Mouse (Mus musculus) intestine, embryonic 15.5 days (tissue): ENCODE measurements around the gene Dph1. TPM values are rescaled to one million over a fixed set of nuclear protein-coding genes. Genes with fewer than 3 reads are reported as not detected.

ENCODE experiments used
- ATAC-seq: fragments of 200-750 bp; cut with Nextera tagmentation; 2 replicates; pipeline ENCODE4 v1.8.0; 2017; ENCODE audit warnings: moderate TSS enrichment, moderate library complexity
- H3K27ac ChIP-seq: fragments of 300-500 bp; sonication (generic); 2 replicates; pipeline ENCODE4 v1.5.1; 2015; ENCODE audit warnings: mild to moderate bottlenecking, inconsistent platforms
- H3K27me3 ChIP-seq: fragments of 300-500 bp; sonication (generic); replicated peaks from 2 replicates; pipeline ENCODE4 v1.6.1; 2015; ENCODE audit warnings: inconsistent platforms
- H3K36me3 ChIP-seq: fragments of 300-500 bp; sonication (generic); 2 replicates; pipeline ENCODE4 v1.6.1; 2015; ENCODE audit warnings: inconsistent platforms
- H3K4me1 ChIP-seq: fragments of 300-500 bp; sonication (generic); replicated peaks from 2 replicates; pipeline ENCODE4 v1.6.1; 2015; ENCODE audit warnings: inconsistent platforms
- H3K4me2 ChIP-seq: fragments of 300-500 bp; sonication (generic); replicated peaks from 2 replicates; pipeline ENCODE4 v1.6.1; 2015; ENCODE audit warnings: mild to moderate bottlenecking, inconsistent platforms
- H3K4me3 ChIP-seq: fragments of 300-500 bp; sonication (generic); replicated peaks from 2 replicates; pipeline ENCODE4 v1.5.1; 2015; ENCODE audit warnings: inconsistent platforms
- H3K9ac ChIP-seq: fragments of 300-500 bp; sonication (generic); 2 replicates; pipeline ENCODE4 v1.6.1; 2015; ENCODE audit warnings: inconsistent platforms
- H3K9me3 ChIP-seq: fragments of 300-500 bp; sonication (generic); 2 replicates; pipeline ENCODE4 v1.6.1; 2016; ENCODE audit warnings: inconsistent platforms
- WGBS: fragments of 180-500 bp; shearing (Covaris S2); methylation state at CpG from one replicate; pipeline ENCODE4 v1.1.7; 2015; 5-methylcytosine and 5-hydroxymethylcytosine counted together
- polyA plus RNA-seq: library from polyadenylated mRNA; unstranded; fragments of >200 nt; fragmentation: Nextera tagmentation; extraction: Ambion mirVana; gene quantifications from 2 replicates; pipeline ENCODE4 v1.2.1, GENCODE M21; 2015

The Dph1 gene
- polyA plus RNA-seq, 1 experiment from 2014 or later, result 23.8 TPM

DNA sequence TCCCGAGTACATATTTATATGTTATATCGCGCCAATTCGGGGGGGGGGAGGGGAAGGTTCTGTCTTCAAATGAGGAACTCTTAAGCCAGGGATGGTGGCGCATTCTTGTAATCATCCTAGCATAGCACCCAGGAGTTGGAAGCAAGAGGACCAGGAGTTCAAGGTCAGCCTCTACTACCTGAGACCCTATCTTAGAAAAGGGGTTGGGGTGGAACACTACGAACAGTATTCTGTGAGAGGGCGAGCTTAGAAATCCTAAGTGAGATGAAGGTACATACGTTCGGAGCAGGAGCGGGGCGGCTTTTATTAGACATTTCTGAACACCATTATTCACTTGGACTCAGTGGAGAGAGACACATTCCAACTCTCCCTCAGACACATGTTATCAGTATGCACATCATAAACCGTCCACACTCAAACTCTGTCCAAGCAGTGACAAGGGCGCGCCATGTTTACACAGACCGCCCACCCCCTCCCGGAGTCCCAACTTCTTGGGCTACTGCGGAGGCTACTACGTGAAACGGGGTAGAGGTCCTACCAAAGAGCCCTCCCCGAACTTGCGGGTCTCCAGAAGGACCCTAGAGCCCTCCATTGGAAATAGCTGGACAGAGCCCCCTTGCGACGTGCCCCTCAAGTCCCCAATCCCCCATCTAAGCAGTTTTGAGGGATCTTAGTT lies 21.5 kb downstream of the Dph1 start, which contains the start of gene Hic1:
Hic1 (minus strand) TSS at position 115 of the 676 bp plus-strand sequence.
- H3K9me3 ChIP-seq, result no peaks in the 10 kb centered on the region
- peaks cover 55% of the 10 kb centered on the region for H3K27me3 ChIP-seq
- ATAC-seq, result no peak
- peak within 1 kb of the TSS; percentile 96 for H3K4me2 ChIP-seq
- H3K4me1 ChIP-seq, result peaks cover 65% of the 10 kb centered on the region
- H3K4me3 ChIP-seq, result peak within 1 kb of the TSS; percentile 71
- no peaks in the 10 kb centered on the region for H3K36me3 ChIP-seq
- H3K27ac ChIP-seq, result peak within 1 kb of the TSS; percentile 94
- WGBS, result 3% methylated on average over 23 of the region's 23 CpGs
- peak within 1 kb of the TSS; percentile 86 for H3K9ac ChIP-seq

GRCm38 (mm10) chr11:75168590-75169361 lies 22.3 kb downstream of the Dph1 start:
- Histone ChIP-seq H3K36me3 (no peaks in the 10 kb centered on the region), H3K9ac (peak overlapping the region; percentile 86), H3K4me1 (peaks cover 64% of the 10 kb centered on the region), H3K27me3 (peaks cover 55% of the 10 kb centered on the region), H3K9me3 (no peaks in the 10 kb centered on the region), H3K27ac (peak overlapping the region; percentile 94), H3K4me2 (peak overlapping the region; percentile 96), H3K4me3 (peak overlapping the region; percentile 71)
- WGBS, result under 1% methylated on average over 79 of the region's 83 CpGs
- ATAC-seq, result peak; percentile 50

- Histone ChIP-seq H3K4me1 (peaks cover 62% of the 10 kb centered on the region), H3K9ac (peak overlapping the region; percentile 86), H3K9me3 (no peaks in the 10 kb centered on the region), H3K36me3 (peaks cover 1% of the 10 kb centered on the region; the same call in 1 of the 2 replicates), H3K27me3 (peaks cover 51% of the 10 kb centered on the region), H3K27ac (peak overlapping the region; percentile 94), H3K4me2 (peak overlapping the region; percentile 96), H3K4me3 (peak overlapping the region; percentile 71)
- WGBS, result 7% methylated on average over 62 of the region's 63 CpGs
- no peak for ATAC-seq
Measured at GRCm38 (mm10) chr11:75167643-75168589, 23.1 kb downstream of the Dph1 start.

GRCm38 (mm10) chr11:75166861-75167642 lies 24.0 kb downstream of the Dph1 start:
- H3K4me1 ChIP-seq, result peaks cover 59% of the 10 kb centered on the region
- no peaks in the 10 kb centered on the region for H3K9me3 ChIP-seq
- H3K36me3 ChIP-seq, result peaks cover 4% of the 10 kb centered on the region; the same call in 1 of the 2 replicates
- H3K4me2 ChIP-seq, result peak overlapping the region; percentile 96
- peak overlapping the region; percentile 94 for H3K27ac ChIP-seq
- no peak for ATAC-seq
- WGBS, result 5% methylated on average over 68 of the region's 68 CpGs
- H3K27me3 ChIP-seq, result peaks cover 43% of the 10 kb centered on the region
- H3K4me3 ChIP-seq, result peak overlapping the region; percentile 71
- peak overlapping the region; percentile 86 for H3K9ac ChIP-seq

DNA sequence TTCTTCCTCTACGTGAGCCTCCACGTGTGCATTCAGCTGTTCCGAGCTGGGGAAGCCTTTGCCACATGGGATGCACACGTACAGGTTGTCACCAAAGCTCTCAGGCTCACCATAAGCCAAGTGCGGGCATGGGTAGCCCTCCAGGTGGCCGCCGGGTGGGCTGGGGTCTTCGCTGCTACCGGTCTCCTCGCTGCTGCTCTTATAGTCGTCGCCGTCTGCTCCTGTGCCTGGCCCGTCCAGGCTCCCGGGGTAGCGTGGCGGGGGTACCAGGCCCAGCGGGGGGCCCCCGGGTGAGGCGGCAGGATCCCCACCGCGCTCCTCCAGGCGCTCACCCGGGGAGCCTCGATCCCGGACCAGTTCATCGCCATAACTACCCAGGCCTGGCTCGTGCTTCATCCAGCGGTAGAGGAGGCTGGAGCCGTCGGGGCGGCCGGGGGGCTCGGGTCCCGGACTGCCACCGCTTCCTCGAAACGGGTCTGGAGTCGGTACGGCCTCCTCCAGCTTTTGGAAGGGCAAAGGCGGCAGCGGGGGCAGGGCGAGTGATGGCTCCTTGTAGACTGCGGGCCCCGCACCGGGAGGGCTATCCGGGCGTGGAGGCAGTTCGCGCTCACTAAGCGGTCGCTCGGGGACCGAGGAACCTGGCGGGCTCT lies 24.7 kb downstream of the Dph1 start:
- no peak for ATAC-seq
- Histone ChIP-seq H3K27ac (peak overlapping the region; percentile 94), H3K36me3 (peaks cover 7% of the 10 kb centered on the region; the same call in 1 of the 2 replicates), H3K27me3 (peaks cover 36% of the 10 kb centered on the region), H3K9me3 (no peaks in the 10 kb centered on the region), H3K4me3 (peak overlapping the region; percentile 71), H3K4me2 (peak overlapping the region; percentile 96), H3K9ac (peak overlapping the region; percentile 86), H3K4me1 (peaks cover 62% of the 10 kb centered on the region)
- 13% methylated on average over 55 of the region's 55 CpGs for WGBS

- Histone ChIP-seq H3K9me3 (no peaks in the 10 kb centered on the region), H3K4me1 (peaks cover 60% of the 10 kb centered on the region), H3K27me3 (peaks cover 33% of the 10 kb centered on the region), H3K27ac (peak overlapping the region; percentile 94), H3K9ac (peak overlapping the region; percentile 86), H3K4me3 (peak overlapping the region; percentile 71), H3K4me2 (peak overlapping the region; percentile 96), H3K36me3 (peaks cover 10% of the 10 kb centered on the region; the same call in 1 of the 2 replicates)
- 11% methylated on average over 54 of the region's 54 CpGs for WGBS
- peak; percentile 31 for ATAC-seq
Measured at GRCm38 (mm10) chr11:75165441-75166192, 25.4 kb downstream of the Dph1 start.

- Histone ChIP-seq H3K9ac (peak overlapping the region; percentile 86), H3K27ac (peak overlapping the region; percentile 94; the same call in 1 of the 2 replicates), H3K36me3 (peaks cover 13% of the 10 kb centered on the region; the same call in 1 of the 2 replicates), H3K4me2 (peak overlapping the region; percentile 96), H3K9me3 (no peaks in the 10 kb centered on the region), H3K27me3 (peaks cover 27% of the 10 kb centered on the region), H3K4me3 (peak overlapping the region; percentile 71), H3K4me1 (peaks cover 54% of the 10 kb centered on the region)
- no peak for ATAC-seq
- WGBS, result 25% methylated on average over 15 of the region's 15 CpGs
Measured at GRCm38 (mm10) chr11:75164750-75165149, 26.3 kb downstream of the Dph1 start.

DNA sequence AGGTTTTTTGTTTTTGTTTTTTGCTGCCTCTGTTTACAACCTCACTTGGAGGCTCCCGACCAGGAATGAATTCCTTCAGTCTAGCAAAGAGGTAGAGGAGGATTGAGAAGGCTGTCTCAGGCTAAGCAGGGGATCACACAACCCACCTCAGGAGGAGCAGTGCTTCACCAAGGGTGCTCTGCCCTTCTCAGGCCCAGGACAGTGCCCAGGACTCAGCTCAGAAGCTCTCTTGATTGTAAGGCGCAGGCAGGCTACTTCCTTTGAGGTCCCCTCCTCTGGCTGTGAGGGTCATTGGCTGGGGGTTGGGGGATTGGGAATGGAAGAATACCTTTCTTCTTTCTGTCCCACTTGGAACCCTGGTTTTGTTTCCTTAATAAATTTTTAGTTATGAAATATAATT lies 27.0 kb downstream of the Dph1 start:
- H3K4me1 ChIP-seq, result peaks cover 50% of the 10 kb centered on the region
- H3K4me3 ChIP-seq, result 0 out of 2 replicates have a peak overlapping the region, but pooled peaks have one; percentile 71
- H3K27me3 ChIP-seq, result peaks cover 27% of the 10 kb centered on the region
- peak overlapping the region; percentile 79; the same call in 1 of the 2 replicates for H3K27ac ChIP-seq
- H3K9me3 ChIP-seq, result no peaks in the 10 kb centered on the region
- peak overlapping the region; percentile 96 for H3K4me2 ChIP-seq
- WGBS, result 61% methylated on average over 2 of the region's 2 CpGs
- ATAC-seq, result no peak
- peak overlapping the region; percentile 86 for H3K9ac ChIP-seq
- H3K36me3 ChIP-seq, result peaks cover 13% of the 10 kb centered on the region; the same call in 1 of the 2 replicates

DNA sequence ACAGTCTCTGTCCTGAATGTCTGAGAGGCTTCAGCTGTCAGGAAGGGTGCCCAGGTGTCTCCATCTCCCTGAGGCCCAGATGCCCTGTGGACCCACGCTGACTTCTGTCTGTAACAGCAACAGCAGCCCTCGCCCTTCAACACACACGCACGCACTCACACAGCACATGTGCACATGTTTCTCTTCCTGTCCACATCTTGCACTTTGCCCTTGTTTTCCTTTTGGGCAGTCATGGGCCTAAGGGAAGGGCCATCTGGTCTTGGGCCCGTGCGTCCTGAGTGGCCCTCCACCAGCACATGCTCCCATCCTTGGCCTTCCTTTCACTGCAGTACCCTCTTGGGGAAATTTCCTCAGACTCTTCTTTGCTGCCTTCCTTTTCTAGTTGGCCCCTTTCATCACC lies 27.7 kb downstream of the Dph1 start:
- 67% methylated on average over 6 of the region's 6 CpGs for WGBS
- H3K4me2 ChIP-seq, result peak overlapping the region; percentile 96
- H3K9ac ChIP-seq, result no peak overlapping the region
- H3K9me3 ChIP-seq, result no peaks in the 10 kb centered on the region
- H3K4me3 ChIP-seq, result no peak overlapping the region; the same call in 1 of the 2 replicates
- H3K4me1 ChIP-seq, result peaks cover 52% of the 10 kb centered on the region
- ATAC-seq, result no peak
- H3K27me3 ChIP-seq, result peaks cover 21% of the 10 kb centered on the region
- H3K27ac ChIP-seq, result peak overlapping the region; percentile 79
- peaks cover 13% of the 10 kb centered on the region; the same call in 1 of the 2 replicates for H3K36me3 ChIP-seq

DNA sequence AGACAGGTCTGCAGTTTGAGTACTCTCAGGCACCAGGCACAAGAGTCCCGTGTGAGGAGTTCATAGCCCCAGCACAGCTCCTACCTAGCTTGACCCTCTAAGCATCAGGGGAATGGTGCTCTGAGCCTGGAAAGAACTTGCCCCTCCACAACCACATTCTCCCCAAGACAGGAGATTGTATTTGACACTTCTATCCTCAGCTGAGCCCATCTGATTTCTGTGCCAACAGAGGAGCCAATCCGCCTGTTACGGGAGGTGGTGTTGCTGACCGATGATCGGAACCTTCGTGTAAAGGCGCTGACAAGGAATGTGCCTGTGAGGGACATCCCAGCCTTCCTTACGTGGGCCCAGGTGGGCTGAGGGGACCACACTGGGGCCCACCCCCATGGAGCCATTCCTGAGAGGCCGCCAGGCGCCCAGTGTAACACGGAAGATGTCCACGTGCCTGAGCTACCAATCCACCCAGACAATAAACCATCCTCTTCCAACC lies 28.4 kb downstream of the Dph1 start:
- Histone ChIP-seq H3K4me2 (peak overlapping the region; percentile 96; the same call in 1 of the 2 replicates), H3K9me3 (no peaks in the 10 kb centered on the region), H3K4me1 (peaks cover 48% of the 10 kb centered on the region), H3K4me3 (no peak overlapping the region), H3K27me3 (peaks cover 18% of the 10 kb centered on the region), H3K27ac (peak overlapping the region; percentile 79), H3K9ac (peak overlapping the region; percentile 11; the same call in 1 of the 2 replicates), H3K36me3 (peaks cover 13% of the 10 kb centered on the region; the same call in 1 of the 2 replicates)
- WGBS, result 86% methylated on average over 12 of the region's 12 CpGs
- ATAC-seq, result no peak
